Mouse (Mus musculus) adipocyte (in vitro differentiated cells): ENCODE results near the gene Irf3.

Experiments used
- DNase-seq: peaks from one replicate; pipeline ENCODE4 v3.0.0-alpha.2; 2016; ENCODE audit warnings: low spot score

The Irf3 gene

GRCm38 (mm10) chr7:45033722-45034359 lies 36.4 kb downstream of the Irf3 start:
- no peak for DNase-seq

- no peak for DNase-seq
Observed at GRCm38 (mm10) chr7:45035631-45036030, 38.2 kb downstream of the Irf3 start.

- no peak for DNase-seq
Observed at GRCm38 (mm10) chr7:45036702-45037101, 39.3 kb downstream of the Irf3 start.

- no peak for DNase-seq
Observed at GRCm38 (mm10) chr7:45037720-45038361, 40.4 kb downstream of the Irf3 start.

- no peak for DNase-seq
Observed at GRCm38 (mm10) chr7:45038411-45038810, 41.0 kb downstream of the Irf3 start.

- DNase-seq, result no peak
Observed at GRCm38 (mm10) chr7:45040851-45041250, 43.4 kb downstream of the Irf3 start.

- DNase-seq, result no peak
Observed at GRCm38 (mm10) chr7:45043307-45043706, 45.9 kb downstream of the Irf3 start.

GRCm38 (mm10) chr7:45045741-45046140 lies 48.3 kb downstream of the Irf3 start:
- DNase-seq, result no peak

- no peak for DNase-seq
Observed at GRCm38 (mm10) chr7:45046853-45047350, 49.5 kb downstream of the Irf3 start.

GRCm38 (mm10) chr7:45047491-45047890 lies 50.0 kb downstream of the Irf3 start:
- no peak for DNase-seq

- no peak for DNase-seq
Observed at GRCm38 (mm10) chr7:45048001-45048890, 50.8 kb downstream of the Irf3 start.

GRCm38 (mm10) chr7:45048923-45049657 lies 51.6 kb downstream of the Irf3 start:
- DNase-seq, result no peak

GRCm38 (mm10) chr7:45050945-45051600 lies 53.6 kb downstream of the Irf3 start:
- peak; percentile 68 for DNase-seq

GRCm38 (mm10) chr7:45051601-45051974 lies 54.1 kb downstream of the Irf3 start:
- DNase-seq, result no peak
